Mouse (Mus musculus) mouse trophoblast stem cell (cell line): ENCODE results near the gene Etv6.

Experiments used
- in situ Hi-C, 2 experiments: fragments of 300-500 bp; cut with MseI, MboI; formaldehyde crosslinking; loops; 2 replicates in 1 of 2; 3 replicates in 1 of 2; pipeline ENCODE4 v1.15.1; 2025

The Etv6 gene

GRCm38 (mm10) chr6:134140718-134141615 lies 105.5 kb downstream of the Etv6 start:
- in situ Hi-C loops, result no loop called here

GRCm38 (mm10) chr6:134141616-134142165 lies 106.2 kb downstream of the Etv6 start:
- in situ Hi-C loops, result no loop called here

DNA sequence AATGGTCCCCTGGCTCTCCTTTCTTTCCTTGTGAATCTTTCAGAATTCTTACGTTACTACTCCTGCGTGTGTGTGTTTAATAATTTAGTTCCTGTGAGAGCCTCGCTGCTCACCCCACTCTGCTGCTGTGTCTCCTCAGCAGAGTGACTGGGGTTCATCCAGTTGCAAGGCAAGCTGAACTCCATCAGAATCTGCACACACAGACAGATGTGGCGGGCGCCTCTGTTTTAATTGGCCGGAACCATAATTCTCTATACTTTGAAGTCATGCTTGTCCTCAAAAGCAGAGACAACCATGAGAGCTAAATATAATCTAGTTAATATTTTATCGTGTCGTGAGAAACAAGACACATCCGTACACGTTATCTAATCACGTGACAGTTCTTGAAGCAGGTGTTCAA lies 107.2 kb downstream of the Etv6 start:
- in situ Hi-C loops, result no loop called here

GRCm38 (mm10) chr6:134143649-134144097 lies 108.2 kb downstream of the Etv6 start:
- in situ Hi-C loops, result no loop called here

DNA sequence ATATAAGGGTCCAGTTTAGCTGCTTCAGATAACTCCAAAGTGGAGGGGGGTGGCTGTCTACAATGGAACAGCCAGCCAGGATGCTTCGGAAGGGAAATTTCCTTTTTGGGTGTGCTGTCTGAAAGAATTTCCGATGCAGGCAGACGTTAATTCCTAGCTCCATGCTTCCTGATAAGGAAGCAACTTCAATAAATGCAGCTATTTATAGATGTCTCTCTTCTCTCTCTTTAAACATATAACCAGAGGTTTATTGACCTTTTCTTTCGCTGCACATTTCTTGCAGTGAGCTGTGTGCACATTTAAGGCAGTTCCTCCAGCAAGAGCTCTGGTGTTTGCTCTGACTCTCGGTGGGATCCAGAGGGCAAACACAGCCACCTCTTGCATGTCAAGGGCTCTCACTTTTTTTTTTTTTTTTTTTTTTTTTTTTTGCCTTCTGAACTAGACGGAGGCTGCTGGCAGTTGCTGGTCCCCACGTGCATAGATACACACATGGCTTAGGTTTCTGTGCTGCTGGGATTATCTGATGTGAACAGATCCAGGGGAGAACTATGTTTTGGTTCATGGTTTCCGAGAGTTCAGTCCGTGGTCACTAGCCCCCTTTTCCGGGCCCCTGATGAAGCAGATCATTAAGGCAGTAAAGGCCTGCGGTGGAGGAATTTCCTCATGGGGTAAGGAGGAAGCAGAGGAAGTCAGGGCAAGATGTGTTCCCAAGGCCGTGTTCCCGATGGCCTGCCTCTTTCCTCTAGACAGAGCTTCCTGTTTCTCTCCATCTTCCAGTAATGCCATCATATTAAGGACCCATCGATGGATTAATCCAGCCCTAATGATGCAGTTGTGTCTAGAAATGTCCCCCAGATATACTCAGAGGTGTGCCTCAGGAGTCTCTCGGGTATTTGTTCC lies 109.0 kb downstream of the Etv6 start:
- in situ Hi-C loops, result no loop called here

GRCm38 (mm10) chr6:134147596-134148442 lies 112.3 kb downstream of the Etv6 start:
- in situ Hi-C loops, result no loop called here

GRCm38 (mm10) chr6:134148443-134148942 lies 113.0 kb downstream of the Etv6 start:
- in situ Hi-C loops, result no loop called here

DNA sequence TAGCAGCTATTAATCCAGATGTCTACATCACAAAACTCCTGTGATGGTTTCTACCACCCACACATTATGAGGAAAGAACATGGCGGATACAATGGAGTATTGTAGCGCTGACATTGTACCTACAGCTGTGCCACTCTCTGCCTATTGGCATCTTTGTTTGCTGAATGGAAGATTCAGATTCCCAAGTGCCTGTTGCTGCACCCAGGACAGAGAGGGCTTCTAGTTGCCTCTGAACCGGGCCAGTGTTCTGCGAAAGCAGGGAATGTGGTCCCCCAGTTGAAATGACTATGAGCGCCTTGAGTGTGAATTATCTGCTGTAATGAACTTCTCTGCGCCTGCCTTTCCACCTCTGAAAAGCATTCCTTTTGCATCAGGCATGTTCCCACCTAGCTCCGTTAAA lies 114.1 kb downstream of the Etv6 start:
- in situ Hi-C loops, result no loop called here

GRCm38 (mm10) chr6:134151022-134151680 lies 115.7 kb downstream of the Etv6 start:
- in situ Hi-C loops, result no loop called here

DNA sequence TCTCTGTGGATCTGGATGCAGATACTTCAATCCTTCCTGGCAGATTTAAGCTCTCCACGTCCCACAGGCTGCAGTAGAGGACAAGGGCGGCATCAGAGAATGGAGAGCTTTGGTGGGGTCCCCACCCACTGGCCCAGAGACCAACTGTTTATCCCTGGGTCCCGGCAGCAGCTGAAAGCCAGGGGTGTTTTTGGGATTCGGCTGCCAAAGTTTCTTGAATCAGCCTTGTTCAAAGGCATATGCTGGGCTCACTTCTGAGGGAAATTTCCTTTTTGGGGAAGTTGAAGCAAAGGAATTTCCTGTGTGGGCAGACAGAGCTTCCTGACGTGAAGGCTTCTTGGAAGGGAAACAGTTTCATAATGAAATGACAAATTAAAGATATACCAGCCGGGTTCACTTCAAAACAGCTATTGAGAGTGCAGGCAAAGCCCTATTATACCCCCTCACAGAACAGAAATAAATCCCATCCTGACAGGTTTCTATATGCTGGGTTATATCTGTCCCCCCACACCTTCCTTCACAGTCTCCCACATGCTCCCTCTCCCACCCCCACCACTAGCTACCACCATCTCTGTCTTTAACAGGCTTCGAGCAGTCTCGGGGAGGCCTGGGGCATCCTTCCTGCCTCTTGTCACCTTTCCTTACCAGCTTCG lies 116.5 kb downstream of the Etv6 start:
- in situ Hi-C loops, result no loop called here

GRCm38 (mm10) chr6:134152539-134152938 lies 117.0 kb downstream of the Etv6 start:
- in situ Hi-C loops, result no loop called here

GRCm38 (mm10) chr6:134154746-134155145 lies 119.2 kb downstream of the Etv6 start:
- in situ Hi-C loops, result no loop called here

GRCm38 (mm10) chr6:134155900-134156623 lies 120.6 kb downstream of the Etv6 start:
- in situ Hi-C loops, result no loop called here

- in situ Hi-C loops, result no loop called here
Observed at GRCm38 (mm10) chr6:134157533-134158115, 122.1 kb downstream of the Etv6 start.

- in situ Hi-C loops, result no loop called here
Observed at GRCm38 (mm10) chr6:134158201-134158600, 122.7 kb downstream of the Etv6 start.

GRCm38 (mm10) chr6:134159672-134160071 lies 124.2 kb downstream of the Etv6 start:
- in situ Hi-C loops, result no loop called here

DNA sequence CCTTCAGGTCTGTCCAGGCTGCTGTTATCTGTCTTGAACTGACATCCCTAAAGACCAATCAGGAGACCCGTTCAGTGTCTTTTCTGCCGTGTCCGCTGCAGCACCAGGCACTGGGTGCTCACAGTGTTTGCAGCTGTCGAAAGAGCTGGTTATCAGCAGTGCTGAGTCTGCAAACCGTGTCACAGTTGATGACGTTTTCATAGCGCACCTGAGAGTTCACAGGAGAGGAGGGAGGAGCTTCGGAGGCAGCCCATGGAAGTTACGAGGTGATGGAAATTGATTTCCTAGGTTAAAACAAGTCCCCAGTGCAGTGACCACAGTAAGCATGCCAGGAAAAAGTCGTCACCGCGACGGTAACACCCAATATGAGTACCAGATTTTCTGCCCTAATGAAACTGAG lies 125.5 kb downstream of the Etv6 start:
- in situ Hi-C loops, result no loop called here

DNA sequence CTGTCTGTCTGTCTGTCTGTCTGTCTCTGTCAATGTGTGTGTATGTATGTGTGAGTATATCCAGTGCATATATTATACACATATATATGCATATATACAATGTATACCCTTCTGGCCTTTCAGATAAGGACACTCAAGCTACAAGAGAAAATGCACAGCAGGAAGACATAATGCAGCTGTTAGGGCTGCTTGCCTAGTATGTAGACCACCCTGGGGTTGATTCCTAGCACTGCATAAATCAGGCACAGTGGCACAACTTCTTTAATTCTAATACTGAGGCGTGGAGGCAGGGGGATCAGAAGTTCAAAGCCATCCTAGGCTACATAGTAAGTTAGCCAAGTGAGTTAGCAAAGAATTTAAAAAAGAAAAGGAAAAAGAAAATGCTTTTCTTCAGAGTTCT lies 127.8 kb downstream of the Etv6 start:
- in situ Hi-C loops, result no loop called here

DNA sequence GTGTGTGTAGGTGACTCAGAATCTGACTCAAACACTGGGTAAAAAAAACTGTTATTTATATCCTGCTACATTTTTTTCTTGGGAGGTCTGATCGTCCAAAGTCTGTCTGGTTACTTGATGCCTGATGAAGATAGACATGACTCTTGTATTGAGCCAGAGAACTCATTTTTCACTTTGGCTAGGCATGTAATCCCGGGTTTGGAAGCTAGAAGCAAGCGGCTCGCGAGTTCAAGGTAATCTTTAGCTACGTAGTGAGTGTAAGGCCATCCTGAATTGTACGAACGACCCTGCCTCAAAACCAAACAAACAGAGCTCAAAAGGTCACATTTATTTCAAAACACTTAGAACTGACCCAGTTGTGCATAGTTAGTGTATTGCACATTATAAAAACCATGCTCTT lies 128.9 kb downstream of the Etv6 start:
- in situ Hi-C loops, result no loop called here
